Mouse (Mus musculus): ENCODE data around the gene Cel. TPM values are rescaled to one million over a fixed set of nuclear protein-coding genes. Genes with fewer than 3 reads are reported as not detected.
A peak's percentile ranks its signal among the peaks of the same experiment; 100 is the strongest.

The Cel gene
- total and polyA plus RNA-seq, 3 experiments, result not detected

- Histone ChIP-seq H3K79me2 (replicated peaks; ENCODE audit: control insufficient read depth, extremely low read depth, insufficient read depth, poor library complexity, severe bottlenecking) (no peaks in the 10 kb centered on the region), H3K4me3 (replicated peaks in 1 of 3; ENCODE audit: low read depth in 2 of 3, low read length in 2 of 3, poor library complexity in 1 of 3) (no peak overlapping the region), H3K27ac (ENCODE audit: insufficient read depth, low read depth) (no peak overlapping the region), H3K4me1 (ENCODE audit: control insufficient read depth in 1 of 2, insufficient read depth in 2 of 2) (peaks cover 35 to 85% of the 10 kb centered on the region in 2 experiments), H3K9me3 (replicated peaks; ENCODE audit: low read length) (no peaks in the 10 kb centered on the region), H3K27me3 (replicated peaks) (no peaks in the 10 kb centered on the region), H3K36me3 (replicated peaks in 1 of 2; ENCODE audit: control insufficient read depth in 1 of 2, insufficient read depth in 1 of 2, low read length in 1 of 2) (peaks cover 0 to 2% of the 10 kb centered on the region in 2 experiments), H3K9ac (ENCODE audit: insufficient read depth, low read depth) (no peak overlapping the region), H3K4me2 (ENCODE audit: insufficient read depth, low read depth, poor library complexity, severe bottlenecking) (no peak overlapping the region)
- dilution Hi-C loops (cut with MboI; ENCODE audit: extremely low pct_ligation_motif_present, extremely low pct_unique_long_range_greater_than_20kb, low sequenced_read_pairs), result no loop called here
- TF ChIP-seq MEF2A (IDR thresholded peaks at IDR 0.05; ENCODE audit: borderline replicate concordance, low read depth, low read length), result no peak
- TF ChIP-seq EP300 (IDR thresholded peaks at IDR 0.05; ENCODE audit: low read length), result no peak
- TF ChIP-seq USF1 (IDR thresholded peaks at IDR 0.05; ENCODE audit: low read depth, low read length), result no peak
- TF ChIP-seq BHLHE40 (IDR thresholded peaks at IDR 0.05; ENCODE audit: low read depth, low read length), result no peak
- no peak for TF ChIP-seq CHD1 (IDR thresholded peaks at IDR 0.05; ENCODE audit: low read depth, low read length)
- no peak for TF ChIP-seq ELF1 (IDR thresholded peaks at IDR 0.05; ENCODE audit: low read depth, low read length)
- no peak for TF ChIP-seq SIN3A (IDR thresholded peaks at IDR 0.05; ENCODE audit: low read length)
- no peak for TF ChIP-seq PAX5 (IDR thresholded peaks at IDR 0.05; ENCODE audit: low read length)
- TF ChIP-seq MAX (IDR thresholded peaks at IDR 0.05; ENCODE audit: low read length), result no peak
- no peak for TF ChIP-seq ZC3H11A (IDR thresholded peaks at IDR 0.05; ENCODE audit: low read depth, low read length)
- no peak for TF ChIP-seq ZNF384 (IDR thresholded peaks at IDR 0.05; ENCODE audit: low read depth, low read length)
- no peak for TF ChIP-seq SMC3 (IDR thresholded peaks at IDR 0.05; ENCODE audit: low read depth, low read length)
- TF ChIP-seq TBP (conservative IDR thresholded peaks at IDR 0.05; ENCODE audit: low read depth, low read length), result no peak
- DNase-seq (ENCODE audit: extremely low read depth), result no peak
- in situ Hi-C loops (cut with MboI; ENCODE audit: low pct_ligation_motif_present, low pct_unique_long_range_greater_than_20kb, low sequenced_read_pairs), result no loop called here
These were observed 35.5 kb downstream of the Cel start for GRCm38 (mm10) chr2:28527436-28528353.

- no peaks in the 10 kb centered on the region for H3K9me3 ChIP-seq (replicated peaks; ENCODE audit: low read length)
- H3K4me2 ChIP-seq (ENCODE audit: insufficient read depth, low read depth, poor library complexity, severe bottlenecking), result peak overlapping the region; percentile 46
- in situ Hi-C loops (cut with MboI; ENCODE audit: low pct_ligation_motif_present, low pct_unique_long_range_greater_than_20kb, low sequenced_read_pairs) (no loop called here), dilution Hi-C loops (cut with MboI; ENCODE audit: extremely low pct_ligation_motif_present, extremely low pct_unique_long_range_greater_than_20kb, low sequenced_read_pairs) (no loop called here)
- H3K27ac ChIP-seq (ENCODE audit: insufficient read depth, low read depth), result peak overlapping the region; percentile 95
- H3K4me1 ChIP-seq (ENCODE audit: control insufficient read depth in 1 of 2, insufficient read depth in 2 of 2), result peaks cover 35 to 82% of the 10 kb centered on the region in 2 experiments
- 0 out of 2 replicates have a peak overlapping the region, but pooled peaks have one; percentile 8 for H3K9ac ChIP-seq (ENCODE audit: insufficient read depth, low read depth)
- peaks cover 0 to 8% of the 10 kb centered on the region in 2 experiments for H3K36me3 ChIP-seq (replicated peaks in 1 of 2; ENCODE audit: control insufficient read depth in 1 of 2, insufficient read depth in 1 of 2, low read length in 1 of 2)
- DNase-seq (ENCODE audit: extremely low read depth), result peak; percentile 82
- H3K79me2 ChIP-seq (replicated peaks; ENCODE audit: control insufficient read depth, extremely low read depth, insufficient read depth, poor library complexity, severe bottlenecking), result no peaks in the 10 kb centered on the region
- peak overlapping the region in 2 of 3 experiments; percentile 4 to 13 for H3K4me3 ChIP-seq (replicated peaks in 1 of 3; ENCODE audit: low read depth in 2 of 3, low read length in 2 of 3, poor library complexity in 1 of 3)
- no peaks in the 10 kb centered on the region for H3K27me3 ChIP-seq (replicated peaks)
- no peak for TF ChIP-seq UBTF (IDR thresholded peaks at IDR 0.05; ENCODE audit: low read depth, low read length)
- TF ChIP-seq MYC (IDR thresholded peaks at IDR 0.05; ENCODE audit: low read depth, low read length), result 0 out of 2 replicates have a peak, but pooled peaks have one; percentile 47
- TF ChIP-seq HCFC1 (IDR thresholded peaks at IDR 0.05; ENCODE audit: low read depth, low read length), result peak; percentile 42
- no peak for TF ChIP-seq PAX5 (IDR thresholded peaks at IDR 0.05; ENCODE audit: low read length)
- TF ChIP-seq ZMIZ1 (IDR thresholded peaks at IDR 0.05; ENCODE audit: low read depth, low read length), result no peak
- TF ChIP-seq ZC3H11A (IDR thresholded peaks at IDR 0.05; ENCODE audit: low read depth, low read length), result no peak
- TF ChIP-seq MEF2A (IDR thresholded peaks at IDR 0.05; ENCODE audit: borderline replicate concordance, low read depth, low read length), result peak; percentile 67; the same call in 1 of the 2 replicates
- TF ChIP-seq ZKSCAN1 (IDR thresholded peaks at IDR 0.05; ENCODE audit: borderline replicate concordance, low read depth, low read length), result no peak
- no peak for TF ChIP-seq MAX (IDR thresholded peaks at IDR 0.05; ENCODE audit: low read length)
- TF ChIP-seq GABPA (IDR thresholded peaks at IDR 0.05; ENCODE audit: insufficient replicate concordance, low read depth, low read length), result no peak
- TF ChIP-seq TCF12 (IDR thresholded peaks at IDR 0.05; ENCODE audit: low read depth, low read length), result peak; percentile 81
- peak; percentile 65 for TF ChIP-seq IRF4 (IDR thresholded peaks at IDR 0.05; ENCODE audit: low read depth, low read length)
- TF ChIP-seq CHD2 (IDR thresholded peaks at IDR 0.05; ENCODE audit: low read length), result peak; percentile 36; the same call in 1 of the 2 replicates
- TF ChIP-seq JUN (IDR thresholded peaks at IDR 0.05; ENCODE audit: insufficient read depth, low read depth, low read length), result no peak
- peak; percentile 26; the same call in 1 of the 2 replicates for TF ChIP-seq NRF1 (IDR thresholded peaks at IDR 0.05; ENCODE audit: low read depth, low read length)
- no peak for TF ChIP-seq ZNF384 (IDR thresholded peaks at IDR 0.05; ENCODE audit: low read depth, low read length)
- TF ChIP-seq USF2 (conservative IDR thresholded peaks at IDR 0.05; ENCODE audit: low read depth, low read length), result no peak
- TF ChIP-seq KAT2A (IDR thresholded peaks at IDR 0.05; ENCODE audit: insufficient replicate concordance, low read length), result no peak
- TF ChIP-seq POLR2AphosphoS2 (IDR thresholded peaks at IDR 0.05; ENCODE audit: low read depth, low read length), result no peak
These were observed 37.0 kb downstream of the Cel start for GRCm38 (mm10) chr2:28525943-28526876.

Data from CH12.LX (cell line).